Mouse (Mus musculus) stomach, postnatal 0 days (tissue): Measurements from ENCODE around the gene Syngr2.

Experiments used
- CTCF ChIP-seq: IDR thresholded peaks from 2 replicates; pipeline ENCODE4 v1.5.1; 2016; ENCODE audit warnings: antibody characterized with exemption, low read depth, mild to moderate bottlenecking, moderate library complexity
- EP300 ChIP-seq: optimal IDR thresholded peaks from 2 replicates; pipeline ENCODE3; 2016; ENCODE audit warnings: antibody characterized with exemption

- no peak for TF ChIP-seq CTCF
- TF ChIP-seq EP300 = no peak
Measured at GRCm38 (mm10) chr11:117774925-117775324, 34.5 kb upstream of the Syngr2 start.
